Mouse (Mus musculus) cerebellum, adult (tissue): Measurements from ENCODE around the gene Efs.

Source experiments
- ATAC-seq: cut with Nextera tagmentation; 2 replicates; pipeline ENCODE4 v1.9.2; 2017; ENCODE audit warnings: mild to moderate bottlenecking, moderate library complexity, mixed read lengths; ENCODE audit not compliant: insufficient number of reproducible peaks, low FRiP score, low TSS enrichment

Efs gene

DNA sequence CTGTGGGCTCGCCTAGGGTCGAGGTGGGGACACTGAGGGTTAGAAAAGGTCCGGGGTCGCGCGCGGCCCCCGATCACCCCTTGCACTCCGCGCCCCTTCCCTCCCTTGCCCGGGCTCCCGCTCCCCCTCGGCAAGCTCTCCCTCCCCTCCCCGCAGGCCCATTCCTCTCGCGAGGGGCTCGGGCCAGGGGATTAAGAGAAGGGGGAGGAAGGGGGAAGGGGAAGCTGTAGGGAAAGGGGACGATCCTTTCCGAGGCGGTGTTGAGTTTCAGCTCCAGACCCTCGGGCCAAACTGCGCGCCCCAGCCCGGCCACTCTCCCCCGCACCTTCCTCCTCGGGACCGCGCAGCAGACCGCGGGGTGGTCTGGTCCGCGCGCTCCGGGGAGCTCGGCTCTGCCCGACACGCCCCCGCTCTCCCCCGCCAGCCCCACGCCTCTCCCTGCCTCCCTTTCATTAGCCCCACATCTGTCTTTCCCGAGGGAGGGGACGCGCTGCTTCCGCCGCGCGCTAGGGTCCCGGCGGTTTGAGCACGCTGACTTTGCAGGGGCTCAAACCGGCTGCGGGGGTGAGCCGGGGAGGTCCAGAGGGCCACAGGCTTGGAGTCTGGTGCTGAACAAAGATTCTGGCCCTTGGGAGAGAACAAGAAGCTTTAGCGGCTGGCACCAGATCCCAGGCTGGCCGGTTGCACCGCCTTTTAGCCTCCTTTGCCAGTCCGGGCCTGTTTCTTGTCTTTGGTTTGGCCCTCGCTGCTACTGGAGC lies 654 bp upstream of the Efs start:
- no peak for ATAC-seq

GRCm38 (mm10) chr14:54924641-54925348 lies 1.1 kb downstream of the Efs start:
- no peak for ATAC-seq

DNA sequence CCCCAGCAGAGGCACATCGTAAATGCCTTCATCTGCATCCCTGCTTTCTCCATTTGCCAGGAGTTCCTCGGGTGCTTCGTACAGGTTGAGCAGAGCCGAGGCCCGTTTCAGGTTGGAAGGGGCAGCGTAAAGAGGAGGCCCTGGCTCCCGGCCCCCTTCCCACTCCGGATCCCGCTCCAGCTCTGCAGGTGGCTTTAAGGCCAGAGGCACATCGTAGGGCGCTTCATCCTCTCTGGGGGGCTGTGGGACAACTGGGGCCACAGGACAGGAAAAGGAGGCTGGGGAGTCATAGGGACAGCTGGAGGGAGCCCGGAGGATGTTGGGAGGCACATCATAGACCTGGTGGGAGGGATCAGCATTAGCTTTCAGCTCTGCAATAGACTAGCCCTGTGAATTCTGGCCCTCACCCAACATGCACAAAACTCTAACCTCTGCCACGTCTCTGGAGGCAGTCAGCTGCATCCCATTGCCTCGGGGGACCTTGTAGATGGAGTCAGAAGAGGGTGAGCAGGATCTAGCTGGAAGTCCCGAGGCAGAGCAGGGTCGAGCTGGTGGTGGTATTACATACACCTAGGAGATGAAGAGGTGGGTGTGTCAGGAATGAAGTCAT lies 5.7 kb downstream of the Efs start:
- no peak for ATAC-seq

GRCm38 (mm10) chr14:54913343-54913742 lies 12.6 kb downstream of the Efs start:
- ATAC-seq, result no peak

- peak; percentile 78 for ATAC-seq
Measured at GRCm38 (mm10) chr14:54912886-54913285, 13.0 kb downstream of the Efs start, which contains the start of gene Slc22a17. Gene Slc22a17, minus strand, starts transcription at chr14:54913132.

- no peak; the same call in 1 of the 2 replicates for ATAC-seq
Measured at GRCm38 (mm10) chr14:54912109-54912850, 13.6 kb downstream of the Efs start.

- no peak for ATAC-seq
Measured at GRCm38 (mm10) chr14:54908682-54909081, 17.2 kb downstream of the Efs start.

GRCm38 (mm10) chr14:54903641-54904040 lies 22.3 kb downstream of the Efs start:
- no peak for ATAC-seq

DNA sequence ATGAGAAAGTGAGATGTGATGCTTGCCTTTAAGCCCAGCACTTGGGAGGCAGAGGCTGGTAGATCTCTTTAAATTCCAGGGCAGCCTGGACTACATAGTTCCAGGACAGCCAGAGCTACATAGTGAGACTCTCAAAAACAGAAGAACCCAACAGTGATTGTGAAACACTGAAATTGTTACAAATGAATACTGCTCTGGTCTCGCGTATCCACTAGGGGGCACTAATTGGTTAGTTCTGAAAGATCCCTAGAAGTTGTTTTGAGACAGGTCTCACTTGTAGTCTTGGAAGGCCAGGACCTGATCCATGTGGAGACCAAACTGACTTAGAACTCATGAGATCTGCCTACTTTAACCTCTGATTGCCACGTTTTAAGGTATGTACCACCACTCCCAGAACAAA lies 25.5 kb downstream of the Efs start:
- ATAC-seq, result peak; percentile 78; the same call in 1 of the 2 replicates

- ATAC-seq, result no peak
Measured at GRCm38 (mm10) chr14:54897445-54897844, 28.5 kb downstream of the Efs start.

DNA sequence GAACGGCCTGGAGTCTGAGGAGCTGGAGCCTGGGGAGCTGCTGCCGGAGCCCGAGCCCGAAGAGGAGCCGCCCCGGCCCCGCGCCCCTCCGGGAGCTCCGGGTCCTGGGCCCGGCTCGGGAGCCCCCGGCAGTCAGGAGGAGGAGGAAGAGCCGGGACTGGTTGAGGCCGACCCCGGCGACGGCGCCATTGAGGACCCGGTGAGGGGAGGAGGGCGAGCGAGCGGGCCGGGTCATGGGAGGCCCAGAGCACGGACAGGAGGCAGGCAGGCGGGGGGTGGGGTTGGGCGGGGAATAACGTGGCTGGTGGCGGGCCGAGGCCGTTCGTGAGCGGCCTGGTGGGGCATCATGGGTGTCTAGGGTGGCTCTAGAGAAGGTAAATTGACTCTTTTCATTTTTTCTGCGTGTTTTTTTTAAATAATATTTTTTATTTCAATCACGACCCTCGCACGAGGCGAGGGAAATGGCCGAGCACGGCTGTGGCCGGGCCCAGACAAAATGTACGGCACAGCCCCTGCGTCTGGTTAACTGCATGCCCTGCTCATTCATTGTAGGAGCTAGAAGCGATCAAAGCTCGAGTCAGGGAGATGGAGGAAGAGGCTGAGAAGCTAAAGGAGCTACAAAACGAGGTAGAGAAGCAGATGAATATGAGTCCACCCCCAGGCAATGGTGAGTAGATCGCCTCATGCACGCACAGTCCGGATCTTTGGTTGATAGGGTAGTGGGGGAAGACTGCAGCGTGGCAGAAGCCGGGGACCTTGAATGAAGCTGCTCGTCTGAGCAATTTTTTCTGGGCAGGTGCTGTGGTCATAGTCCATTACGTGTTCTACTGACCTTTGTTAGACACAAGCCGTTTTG lies 31.4 kb downstream of the Efs start:
- peak; percentile 18; the same call in 1 of the 2 replicates for ATAC-seq

DNA sequence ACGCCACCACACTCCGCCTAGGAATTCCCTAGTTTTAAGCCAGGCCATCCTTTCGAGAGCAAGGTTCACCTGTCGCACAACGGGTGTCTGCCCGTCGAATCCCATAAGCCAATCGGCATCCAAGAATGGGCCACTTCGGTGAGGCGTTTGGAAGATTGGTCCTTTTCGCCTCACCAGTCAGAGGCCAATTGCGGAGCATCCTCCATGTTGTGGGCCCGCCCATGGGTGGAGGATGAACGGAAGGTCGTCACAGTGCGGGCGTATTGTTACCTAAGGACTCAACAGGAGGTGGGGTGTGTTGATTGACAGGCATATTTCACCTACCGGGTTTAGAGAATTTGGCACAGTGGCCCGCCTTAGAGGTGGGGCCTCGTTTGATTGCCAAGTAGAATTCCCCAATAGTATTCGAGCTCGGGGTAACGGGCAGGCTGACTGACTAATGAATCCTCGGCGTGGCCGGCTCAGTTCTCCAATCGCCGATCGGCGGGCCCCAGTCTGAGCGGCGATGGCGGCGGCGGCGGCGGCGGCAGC lies 32.2 kb downstream of the Efs start:
- ATAC-seq, result peak; percentile 97

GRCm38 (mm10) chr14:54892200-54892599 lies 33.7 kb downstream of the Efs start, which contains the start of gene Pabpn1:
Gene Pabpn1, plus strand, starts transcription at chr14:54892500.
- no peak for ATAC-seq

DNA sequence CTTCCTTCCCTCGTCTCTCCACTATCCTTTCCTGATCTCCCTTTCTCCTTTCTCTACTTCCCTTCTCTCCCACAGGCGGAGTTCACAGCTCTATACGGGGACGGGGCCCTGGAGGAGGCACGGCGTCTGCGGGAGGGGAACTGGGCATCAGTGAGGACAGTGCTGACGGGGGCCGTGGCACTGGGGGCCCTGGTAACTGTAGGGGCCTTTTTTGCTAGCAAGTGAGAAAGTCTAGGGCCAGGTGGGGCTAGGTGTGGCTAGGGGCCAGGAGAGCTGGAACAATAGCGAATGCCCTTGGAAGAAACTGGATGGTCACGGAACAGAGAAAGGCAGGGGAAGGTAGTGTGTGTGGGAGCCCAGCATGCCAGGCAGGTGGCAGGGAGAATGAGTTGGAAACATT lies 40.6 kb downstream of the Efs start:
- no peak for ATAC-seq

GRCm38 (mm10) chr14:54884022-54884712 lies 41.8 kb downstream of the Efs start:
- no peak for ATAC-seq

DNA sequence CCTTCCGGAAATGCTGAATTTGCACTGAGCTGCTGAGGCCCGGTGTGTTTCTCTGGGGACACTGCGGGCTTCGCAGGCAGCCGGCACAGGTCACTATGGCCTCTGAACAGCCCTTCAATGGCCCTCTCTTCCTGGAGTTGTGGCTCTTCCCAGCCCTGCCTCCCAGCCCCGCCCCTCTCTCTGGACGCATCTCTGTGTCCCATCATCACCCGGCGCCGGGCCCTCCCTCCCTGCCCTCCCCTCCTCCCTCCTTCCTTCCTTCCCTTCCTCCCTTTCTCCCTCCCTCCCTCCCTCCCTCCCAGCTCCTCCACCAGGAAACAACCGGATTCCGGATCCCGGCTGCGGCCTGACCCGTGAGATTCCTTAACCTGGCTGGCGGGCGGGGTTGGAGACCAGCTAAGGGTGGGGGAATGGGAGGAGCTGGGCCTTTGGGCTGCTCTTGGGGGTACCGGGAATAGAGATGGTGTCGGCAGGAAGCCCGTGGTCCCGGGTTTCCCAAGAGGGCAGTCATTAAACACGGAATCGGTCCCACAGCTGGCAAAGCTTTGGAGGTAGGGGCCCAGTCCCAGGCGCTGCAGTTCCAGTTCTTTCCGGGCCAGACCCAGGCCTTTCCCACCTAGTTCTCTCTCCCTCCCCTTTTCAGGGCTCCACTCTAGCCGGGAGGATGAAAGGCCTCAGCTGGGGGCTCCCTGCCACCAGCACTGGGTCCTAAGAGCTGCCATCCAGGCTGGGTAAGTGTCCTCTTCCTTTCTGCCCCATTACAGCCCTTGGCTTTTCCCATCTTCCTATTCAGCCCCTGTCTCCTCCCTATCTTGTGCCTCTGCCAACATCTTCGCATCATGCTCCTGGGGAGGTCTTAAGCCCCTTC lies 42.5 kb downstream of the Efs start, which contains the start of the genes Bcl2l2 and Gm20521:
TSS of gene Bcl2l2 (plus strand) at position 224 of the 868 bp plus-strand sequence.
TSS of gene Gm20521 (plus strand) at position 288 of the 868 bp plus-strand sequence.
- ATAC-seq, result peak; percentile 78

GRCm38 (mm10) chr14:54877048-54877715 lies 48.7 kb downstream of the Efs start, which contains the start of gene Ppp1r3e:
Gene Ppp1r3e, minus strand, starts transcription at chr14:54877550.
- peak; percentile 67 for ATAC-seq
